Mouse (Mus musculus) myocyte (in vitro differentiated cells): Measurements from ENCODE around the gene Wwox. TPM values are rescaled to one million over a fixed set of nuclear protein-coding genes. Genes with fewer than 3 reads are reported as not detected.

Experiments
- H3K27me3 ChIP-seq: one replicate; pipeline ENCODE4 v1.6.1; 2011; ENCODE audit not compliant: control insufficient read depth, insufficient read depth, insufficient read length
- H3K36me3 ChIP-seq: one replicate; pipeline ENCODE4 v1.6.1; 2011; ENCODE audit not compliant: control insufficient read depth, insufficient read depth
- H3K4me2 ChIP-seq: one replicate; pipeline ENCODE4 v1.6.1; 2011; ENCODE audit warnings: low read depth, control low read depth
- H3K4me3 ChIP-seq: one replicate; pipeline ENCODE4 v1.5.1; 2011; ENCODE audit warnings: mild to moderate bottlenecking, control low read depth, moderate library complexity
- H3K79me2 ChIP-seq: one replicate; pipeline ENCODE4 v1.6.1; 2011; ENCODE audit not compliant: control insufficient read depth, insufficient read depth
- H3ac ChIP-seq: one replicate; pipeline ENCODE4 v1.6.1; 2011; ENCODE audit not compliant: control insufficient read depth, insufficient read length
- CEBPB ChIP-seq: IDR thresholded peaks from 2 replicates; pipeline ENCODE4 v1.6.1; 2011; ENCODE audit warnings: mild to moderate bottlenecking, moderate library complexity; ENCODE audit not compliant: poor library complexity, insufficient read depth, severe bottlenecking
- E2F4 ChIP-seq: IDR thresholded peaks from one replicate; pipeline ENCODE4 v1.6.1; 2011; ENCODE audit warnings: mild to moderate bottlenecking, control low read depth, moderate library complexity; ENCODE audit not compliant: insufficient read depth
- MAX ChIP-seq: IDR thresholded peaks from one replicate; pipeline ENCODE4 v1.6.1; 2011; ENCODE audit warnings: low read depth, mild to moderate bottlenecking, control low read depth
- MYOD1 ChIP-seq, 3 experiments: IDR thresholded peaks; one replicate each; pipeline ENCODE4 v1.6.1; 2011; ENCODE audit warnings: control low read depth in 2 of 3, low read depth in 2 of 3, mild to moderate bottlenecking in 2 of 3, moderate library complexity in 1 of 3; ENCODE audit not compliant: insufficient read length in 2 of 3, control insufficient read depth in 1 of 3
- MYOG ChIP-seq, 3 experiments: IDR thresholded peaks; one replicate each; pipeline ENCODE4 v1.6.1; 2011; ENCODE audit warnings: control low read depth in 2 of 3, low read depth in 2 of 3, mild to moderate bottlenecking in 2 of 3; ENCODE audit not compliant: insufficient read length in 2 of 3, control insufficient read depth in 1 of 3, insufficient read depth in 1 of 3
- POLR2A ChIP-seq: IDR thresholded peaks from one replicate; pipeline ENCODE4 v1.6.1; 2011; ENCODE audit warnings: low read depth, mild to moderate bottlenecking, control low read depth, moderate library complexity; ENCODE audit not compliant: insufficient read length
- POLR2AphosphoS2 ChIP-seq: IDR thresholded peaks from one replicate; pipeline ENCODE4 v1.6.1; 2011; ENCODE audit warnings: low read depth, control low read depth; ENCODE audit not compliant: insufficient read length
- REST ChIP-seq: IDR thresholded peaks from one replicate; pipeline ENCODE4 v1.6.1; 2011; ENCODE audit warnings: mild to moderate bottlenecking, control low read depth, moderate library complexity; ENCODE audit not compliant: insufficient read depth, insufficient read length
- SRF ChIP-seq: IDR thresholded peaks from one replicate; pipeline ENCODE4 v1.6.1; 2011; ENCODE audit warnings: low read depth; ENCODE audit not compliant: control insufficient read depth, insufficient read length
- TCF12 ChIP-seq: IDR thresholded peaks from one replicate; pipeline ENCODE4 v1.6.1; 2011; ENCODE audit warnings: mild to moderate bottlenecking, control low read depth; ENCODE audit not compliant: poor library complexity, insufficient read depth, severe bottlenecking
- TCF3 ChIP-seq: IDR thresholded peaks from one replicate; pipeline ENCODE4 v1.6.1; 2011; ENCODE audit warnings: low read depth, control low read depth; ENCODE audit not compliant: insufficient read length
- USF1 ChIP-seq: IDR thresholded peaks from one replicate; pipeline ENCODE4 v1.6.1; 2011; ENCODE audit warnings: low read depth, mild to moderate bottlenecking, control low read depth, moderate library complexity
- polyA plus RNA-seq: library from polyadenylated mRNA; unstranded; fragments of >200 nt; fragmentation: generic; extraction: Trizol; gene quantifications from one replicate; pipeline ENCODE4 v1.2.1, GENCODE M21; 2012; ENCODE audit warnings: missing spikeins

Gene Wwox
- polyA plus RNA-seq, 1 experiment = 8.6 TPM

DNA sequence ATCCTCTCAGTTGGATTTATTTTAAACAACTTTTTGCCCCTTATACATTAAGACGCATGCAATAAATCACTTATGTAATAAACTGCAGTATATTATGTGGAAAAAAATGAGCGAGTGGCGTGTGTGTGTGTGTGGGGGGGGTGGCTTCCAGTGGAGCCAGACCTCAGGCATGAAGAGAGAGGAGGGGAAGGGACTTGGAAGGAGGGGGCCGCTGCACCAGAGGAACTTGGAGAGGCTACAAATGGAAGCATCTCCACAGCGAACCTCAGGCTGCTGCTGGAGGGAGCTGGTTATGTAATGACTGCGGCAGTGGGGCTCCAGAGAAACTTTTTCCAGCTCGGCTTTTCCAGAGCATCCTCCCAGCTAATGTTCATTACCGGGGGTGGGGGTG lies 719.3 kb downstream of the Wwox start:
- Histone ChIP-seq H3K4me3 (no peak overlapping the region), H3K4me2 (no peak overlapping the region), H3K27me3 (no peaks in the 10 kb centered on the region), H3K79me2 (no peaks in the 10 kb centered on the region), H3ac (no peak overlapping the region), H3K36me3 (no peaks in the 10 kb centered on the region)
- TF ChIP-seq TCF3 (no peak), SRF (no peak), MYOG (IDR thresholded peaks at IDR 0.05; ENCODE audit: control insufficient read depth in 1 of 3, insufficient read depth in 1 of 3, insufficient read length in 2 of 3, low read depth in 2 of 3) (no peak), POLR2AphosphoS2 (no peak), CEBPB (no peak), MAX (no peak), REST (no peak), E2F4 (no peak), TCF12 (no peak), USF1 (no peak), MYOD1 (IDR thresholded peaks at IDR 0.05; ENCODE audit: control insufficient read depth in 1 of 3, insufficient read length in 2 of 3, low read depth in 2 of 3) (no peak), POLR2A (no peak)

DNA sequence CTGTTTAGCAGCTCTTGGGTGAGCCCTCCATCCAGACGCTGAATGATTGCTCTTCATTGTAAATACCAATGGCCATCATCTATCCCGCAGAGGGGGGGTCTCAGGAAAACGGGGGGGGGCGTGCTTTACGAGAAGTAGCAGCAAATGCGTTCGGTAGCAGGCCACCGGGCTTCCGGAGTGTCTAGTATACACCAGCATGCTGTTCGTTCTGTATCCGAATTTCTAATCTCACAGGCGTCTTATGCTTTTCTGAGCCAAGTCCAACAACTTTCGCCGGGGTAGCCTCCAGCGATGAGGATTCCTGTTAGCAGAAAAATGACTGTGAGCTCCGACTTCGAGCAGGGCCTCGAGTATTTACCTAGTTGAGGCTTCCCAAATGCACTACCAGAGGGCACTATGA lies 719.8 kb downstream of the Wwox start:
- no peak for TF ChIP-seq CEBPB
- TF ChIP-seq TCF12 = no peak
- no peak for TF ChIP-seq MYOG (IDR thresholded peaks at IDR 0.05; ENCODE audit: control insufficient read depth in 1 of 3, insufficient read depth in 1 of 3, insufficient read length in 2 of 3, low read depth in 2 of 3)
- no peak for TF ChIP-seq E2F4
- no peak for TF ChIP-seq USF1
- TF ChIP-seq POLR2AphosphoS2 = no peak
- no peak for TF ChIP-seq POLR2A
- Histone ChIP-seq H3K79me2 (no peaks in the 10 kb centered on the region), H3K4me2 (no peak overlapping the region), H3K4me3 (no peak overlapping the region), H3ac (no peak overlapping the region), H3K27me3 (no peaks in the 10 kb centered on the region), H3K36me3 (no peaks in the 10 kb centered on the region)

DNA sequence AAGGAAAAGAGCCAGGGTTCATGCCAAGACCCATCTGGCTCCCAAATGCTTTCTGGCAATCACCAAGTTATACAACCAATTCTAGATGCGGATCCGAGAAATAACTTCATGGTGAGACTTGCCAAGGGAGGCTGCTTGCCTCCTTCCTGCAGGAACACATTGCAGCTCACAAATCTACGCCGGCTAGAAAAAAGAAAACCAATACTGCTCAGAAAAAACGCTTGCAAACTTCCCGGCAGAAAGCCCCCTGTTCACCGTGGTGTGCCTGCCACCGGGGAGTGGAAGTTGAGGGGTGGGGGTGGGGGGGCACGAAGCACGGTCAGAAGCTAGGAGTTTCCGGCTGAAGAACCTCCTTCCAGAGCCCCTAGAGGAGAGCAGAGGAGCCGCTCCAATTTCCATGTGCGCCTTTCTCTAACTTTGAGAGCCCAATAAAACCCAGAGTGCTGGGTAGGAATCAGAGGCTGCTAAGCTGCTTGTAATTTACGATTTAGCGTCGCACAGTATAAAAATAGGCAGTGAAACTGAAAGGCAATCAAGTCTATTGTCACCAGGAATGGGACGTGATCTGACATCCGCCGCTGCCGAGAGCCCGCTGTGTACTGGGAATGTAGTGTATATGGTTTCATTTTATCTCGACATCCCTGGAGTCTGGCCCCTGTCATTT lies 720.4 kb downstream of the Wwox start:
- H3K36me3 ChIP-seq = no peaks in the 10 kb centered on the region
- no peak overlapping the region for H3ac ChIP-seq
- H3K4me2 ChIP-seq = peak overlapping the region; percentile 24
- H3K27me3 ChIP-seq = no peaks in the 10 kb centered on the region
- H3K79me2 ChIP-seq = no peaks in the 10 kb centered on the region
- H3K4me3 ChIP-seq = no peak overlapping the region
- TF ChIP-seq MAX = no peak
- TF ChIP-seq REST = no peak
- TF ChIP-seq TCF12 = no peak
- TF ChIP-seq MYOG (IDR thresholded peaks at IDR 0.05; ENCODE audit: control insufficient read depth in 1 of 3, insufficient read depth in 1 of 3, insufficient read length in 2 of 3, low read depth in 2 of 3) = no peak
- no peak for TF ChIP-seq MYOD1 (IDR thresholded peaks at IDR 0.05; ENCODE audit: control insufficient read depth in 1 of 3, insufficient read length in 2 of 3, low read depth in 2 of 3)
- TF ChIP-seq POLR2AphosphoS2 = no peak
- no peak for TF ChIP-seq E2F4
- no peak for TF ChIP-seq CEBPB
- no peak for TF ChIP-seq POLR2A
- no peak for TF ChIP-seq SRF
- TF ChIP-seq USF1 = no peak
- no peak for TF ChIP-seq TCF3

DNA sequence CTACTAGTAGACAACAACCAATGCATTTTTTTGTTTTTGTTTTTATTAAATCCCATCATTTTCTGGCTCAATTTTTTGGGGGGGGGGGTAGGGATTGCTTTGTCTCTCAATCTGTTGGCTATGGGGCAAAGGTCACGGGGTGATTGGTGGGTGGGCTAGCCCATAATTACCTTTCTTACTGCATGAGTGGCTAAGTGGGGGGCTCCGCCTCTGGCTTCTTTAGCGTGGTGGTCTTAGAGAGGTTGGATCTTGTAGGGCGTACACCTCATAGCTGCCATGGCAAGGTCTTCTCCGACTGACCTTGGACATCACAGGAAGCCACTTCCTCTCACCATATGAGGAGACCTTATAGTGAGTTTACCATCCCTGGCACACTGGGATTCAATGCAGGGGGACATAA lies 721.0 kb downstream of the Wwox start:
- H3K4me3 ChIP-seq = no peak overlapping the region

DNA sequence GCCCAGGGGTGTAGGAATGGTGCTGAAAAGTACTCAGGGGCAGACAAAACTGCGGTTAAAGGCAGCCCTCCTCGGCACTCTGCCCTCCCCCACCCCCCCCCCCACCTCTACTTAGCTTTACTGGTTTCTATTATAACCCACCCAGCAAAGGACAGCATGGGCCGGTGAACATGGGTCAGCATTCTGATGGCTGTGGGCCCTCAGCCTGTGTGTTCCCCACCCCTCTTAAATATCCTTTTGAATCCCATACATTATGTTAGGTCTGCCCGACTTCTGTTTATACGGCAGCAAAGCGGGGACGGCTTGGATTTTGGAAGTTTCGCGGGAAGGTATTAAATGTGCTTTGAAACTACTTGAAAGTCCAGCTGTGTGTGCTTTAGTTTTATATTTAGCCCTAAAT lies 722.1 kb downstream of the Wwox start:
- no peak overlapping the region for H3K4me3 ChIP-seq
- H3K27me3 ChIP-seq = no peaks in the 10 kb centered on the region
- TF ChIP-seq MYOD1 (IDR thresholded peaks at IDR 0.05; ENCODE audit: control insufficient read depth in 1 of 3, insufficient read length in 2 of 3, low read depth in 2 of 3) (no peak), REST (no peak)
- no peak overlapping the region for H3ac ChIP-seq
- H3K36me3 ChIP-seq = no peaks in the 10 kb centered on the region
- no peaks in the 10 kb centered on the region for H3K79me2 ChIP-seq
- no peak overlapping the region for H3K4me2 ChIP-seq

More for the DNA sequence above, 721.0 kb downstream of the Wwox start:
- Histone ChIP-seq H3K79me2 (no peaks in the 10 kb centered on the region), H3K4me2 (no peak overlapping the region), H3K27me3 (no peaks in the 10 kb centered on the region), H3ac (no peak overlapping the region), H3K36me3 (no peaks in the 10 kb centered on the region)
- TF ChIP-seq TCF3 (no peak), E2F4 (no peak), CEBPB (no peak)
